ENCODE assay signal across 8 mouse cellular contexts in genomic region chr7:83878676-83879448, GRCm38 (mm10). TPM values are rescaled to one million over a fixed set of nuclear protein-coding genes. Genes with fewer than 3 reads are reported as not detected.
DNase-seq lines count a peak whose midpoint lies in the region; ATAC-seq and TF ChIP-seq lines count a peak whose summit lies in the region.

No protein-coding gene starts in this region.

- H3K9me3 ChIP-seq in embryonic facial prominence, embryonic 13.5 days = no peaks in the 10 kb centered on the region
- no peaks in the 10 kb centered on the region for H3K9me3 ChIP-seq in kidney, postnatal 0 days (replicated peaks; ENCODE audit: low read length)

- peak overlapping the region; percentile 46 for H3K9ac ChIP-seq in embryonic facial prominence, embryonic 13.5 days
- H3K9ac ChIP-seq in kidney, postnatal 0 days (ENCODE audit: low read depth, low read length) = no peak overlapping the region

- intact Hi-C loops in gastrocnemius, adult 2 months (cut with DNase I) = no loop called here

- peaks cover 52% of the 10 kb centered on the region for H3K4me1 ChIP-seq in embryonic facial prominence, embryonic 13.5 days
- H3K4me1 ChIP-seq in kidney, postnatal 0 days (replicated peaks; ENCODE audit: insufficient read depth, low read length) = peaks cover 16% of the 10 kb centered on the region
- peaks cover 24% of the 10 kb centered on the region for H3K4me1 ChIP-seq in small intestine, adult 2 months (ENCODE audit: control insufficient read depth, insufficient read depth, insufficient read length, low read length)

- no peak for TF ChIP-seq CTCF in gastrocnemius, adult 2 months (IDR thresholded peaks at IDR 0.05)
- no peak for TF ChIP-seq CTCF in kidney, postnatal 0 days (IDR thresholded peaks at IDR 0.05; ENCODE audit: low read depth)
- TF ChIP-seq CTCF in small intestine, adult 2 months (IDR thresholded peaks at IDR 0.05; ENCODE audit: extremely low read depth, insufficient read length, insufficient replicate concordance, low read depth, low read length) = no peak

- H3K27ac ChIP-seq in gastrocnemius, adult 2 months = peak overlapping the region; percentile 64
- no peak overlapping the region; the same call in 1 of the 2 replicates for H3K27ac ChIP-seq in embryonic facial prominence, embryonic 13.5 days
- no peak overlapping the region for H3K27ac ChIP-seq in kidney, postnatal 0 days
- peak overlapping the region; percentile 50; the same call in 1 of the 2 replicates for H3K27ac ChIP-seq in small intestine, adult 2 months (ENCODE audit: insufficient read depth, low read depth, low read length)

- H3K4me2 ChIP-seq in embryonic facial prominence, embryonic 13.5 days = peak overlapping the region; percentile 93
- peak overlapping the region; percentile 91 for H3K4me2 ChIP-seq in kidney, postnatal 0 days (ENCODE audit: low read length)

- H3K4me3 ChIP-seq in gastrocnemius, adult 2 months = peak overlapping the region; percentile 36
- H3K4me3 ChIP-seq in embryonic facial prominence, embryonic 13.5 days = 0 out of 2 replicates have a peak overlapping the region, but pooled peaks have one; percentile 7
- H3K4me3 ChIP-seq in kidney, postnatal 0 days (replicated peaks; ENCODE audit: low read depth, low read length) = no peak overlapping the region
- H3K4me3 ChIP-seq in small intestine, adult 2 months (ENCODE audit: low read depth, low read length) = no peak overlapping the region

- peaks cover 30% of the 10 kb centered on the region for H3K36me3 ChIP-seq in embryonic facial prominence, embryonic 13.5 days
- 0 out of 2 replicates have a peak, but pooled peaks cover 3% of the 10 kb centered on the region for H3K36me3 ChIP-seq in kidney, postnatal 0 days (ENCODE audit: insufficient read depth, low read length)
- peaks cover 2% of the 10 kb centered on the region; the same call in 1 of the 2 replicates for H3K36me3 ChIP-seq in small intestine, adult 2 months (ENCODE audit: control insufficient read depth, insufficient read depth, low read length)

- no peak for DNase-seq in gastrocnemius, adult 2 months
- DNase-seq in gastrocnemius, postnatal 25 days = no peak
- peak; percentile 82 for DNase-seq in A20 (ENCODE audit: low read depth, low spot score)
- no peak for DNase-seq in kidney, postnatal 0 days (ENCODE audit: low spot score)
- no peak for DNase-seq in frontal cortex, postnatal 25 days (ENCODE audit: low spot score in 2 of 2)
- DNase-seq in spleen, postnatal 14 days (ENCODE audit: low spot score in 2 of 2) = no peak

- WGBS in embryonic facial prominence, embryonic 13.5 days = 4% methylated on average over 5 of the region's 5 CpGs
- WGBS in kidney, postnatal 0 days = 22% methylated on average over 5 of the region's 5 CpGs
- 16% methylated on average over 5 of the region's 5 CpGs for WGBS in small intestine, adult 2 months

- H3K27me3 ChIP-seq in embryonic facial prominence, embryonic 13.5 days = no peaks in the 10 kb centered on the region
- no peaks in the 10 kb centered on the region for H3K27me3 ChIP-seq in kidney, postnatal 0 days (ENCODE audit: insufficient read depth, low read length)
- H3K27me3 ChIP-seq in small intestine, adult 2 months (ENCODE audit: control insufficient read depth, insufficient read depth, low read length) = no peaks in the 10 kb centered on the region

- no peak for ATAC-seq in embryonic facial prominence, embryonic 13.5 days (ENCODE audit: insufficient number of reproducible peaks, insufficient read depth, low FRiP score, low TSS enrichment, low read depth)
- ATAC-seq in kidney, postnatal 0 days (replicated peaks; ENCODE audit: low FRiP score, low read depth) = no peak

- no peak for TF ChIP-seq POLR2A in small intestine, adult 2 months (IDR thresholded peaks at IDR 0.05; ENCODE audit: low read depth, low read length)

RNA-seq across cellular contexts. Expression of gene Tlnrd1, which starts 5.2 kb away (rescaled TPM):
- 1 to 10 TPM; 1.2 to 3.2 TPM for total RNA-seq in gastrocnemius, adult 2 months (2021)
- total RNA-seq in gastrocnemius, postnatal 25 days (2021) = 1 to 10 TPM; 2.1 to 2.6 TPM
- polyA plus RNA-seq in embryonic facial prominence, embryonic 13.5 days (2015; fragmentation: Nextera tagmentation; extraction: Ambion mirVana) = 11.0 and 14.0 TPM in 2 replicates
- polyA plus RNA-seq in kidney, postnatal 0 days (2015; fragmentation: Nextera tagmentation; extraction: Ambion mirVana) = 10.0 and 12.8 TPM in 2 replicates
- 62.0 and 117 TPM in 2 replicates for polyA plus RNA-seq in small intestine, adult 2 months (2012; rRNA removed)

RNA-seq across cellular contexts. Expression of gene Mesd, which starts 5.4 kb away (rescaled TPM):
- total RNA-seq in gastrocnemius, adult 2 months (2021) = 10 to 100 TPM; 22.2 to 33.3 TPM
- 10 to 100 TPM; 26.4 to 27.4 TPM for total RNA-seq in gastrocnemius, postnatal 25 days (2021)
- polyA plus RNA-seq in embryonic facial prominence, embryonic 13.5 days (2015; fragmentation: Nextera tagmentation; extraction: Ambion mirVana) = 113 and 122 TPM in 2 replicates
- polyA plus RNA-seq in kidney, postnatal 0 days (2015; fragmentation: Nextera tagmentation; extraction: Ambion mirVana) = 109 and 111 TPM in 2 replicates
- polyA plus RNA-seq in small intestine, adult 2 months (2012; rRNA removed) = 2.2 and 2.4 TPM in 2 replicates

Comparison
In these comparisons a context has a peak if more than half of its experiments do, and no peak if none do; other contexts are left out.
1. H3K27ac ChIP-seq: peak in gastrocnemius, adult 2 months (single experiment) and small intestine, adult 2 months (single experiment); none in embryonic facial prominence, embryonic 13.5 days (single experiment) and kidney, postnatal 0 days (single experiment).
2. H3K4me3 ChIP-seq: peak in gastrocnemius, adult 2 months (single experiment) and embryonic facial prominence, embryonic 13.5 days (single experiment); none in kidney, postnatal 0 days (single experiment) and small intestine, adult 2 months (single experiment).
3. RNA of gene Mesd, which starts 5.4 kb away (polyA plus RNA-seq): 113 to 122 TPM in embryonic facial prominence, embryonic 13.5 days and 109 to 111 TPM in kidney, postnatal 0 days; 2.2 to 2.4 TPM in small intestine, adult 2 months; every median in the first group is over 10 times any median in the second.